Mouse (Mus musculus) limb, embryonic 15.5 days (tissue): ENCODE measurements at regions not wholly inside any gene's neighbourhood (a gene's known extent, or its start where the extent isn't known, plus 50 kb on each side); places are given as distances from the start of the nearest gene placed in this dataset.

ENCODE experiments used
- ATAC-seq: fragments of 200-750 bp; cut with Nextera tagmentation; 2 replicates; pipeline ENCODE4 v1.8.0; 2017; ENCODE audit warnings: low read depth, moderate TSS enrichment; ENCODE audit not compliant: insufficient number of reproducible peaks, low FRiP score, low TSS enrichment
- H3K27ac ChIP-seq: fragments of 300-500 bp; sonication (generic); 2 replicates; pipeline ENCODE4 v1.5.1; 2015; ENCODE audit warnings: moderate library complexity, mild to moderate bottlenecking, inconsistent platforms
- H3K27me3 ChIP-seq: fragments of 300-500 bp; sonication (generic); 2 replicates; pipeline ENCODE4 v1.6.1; 2015; ENCODE audit warnings: inconsistent platforms
- H3K36me3 ChIP-seq: fragments of 300-500 bp; sonication (generic); 2 replicates; pipeline ENCODE4 v1.6.1; 2015; ENCODE audit warnings: inconsistent platforms
- H3K4me1 ChIP-seq: fragments of 300-500 bp; sonication (generic); 2 replicates; pipeline ENCODE4 v1.6.1; 2015; ENCODE audit warnings: inconsistent platforms
- H3K4me2 ChIP-seq: fragments of 300-500 bp; sonication (generic); 2 replicates; pipeline ENCODE4 v1.6.1; 2015; ENCODE audit warnings: mild to moderate bottlenecking, inconsistent platforms
- H3K4me3 ChIP-seq: fragments of 300-500 bp; sonication (generic); 2 replicates; pipeline ENCODE4 v1.5.1; 2015; ENCODE audit warnings: mild to moderate bottlenecking, inconsistent platforms
- H3K9ac ChIP-seq: fragments of 300-500 bp; sonication (generic); 2 replicates; pipeline ENCODE4 v1.6.1; 2015; ENCODE audit warnings: inconsistent platforms
- H3K9me3 ChIP-seq: fragments of 300-500 bp; sonication (generic); 2 replicates; pipeline ENCODE4 v1.6.1; 2016; ENCODE audit warnings: inconsistent platforms
- WGBS: fragments of 180-500 bp; shearing (Covaris S2); methylation state at CpG from one replicate; pipeline ENCODE4 v1.1.7; 2015; 5-methylcytosine and 5-hydroxymethylcytosine counted together

DNA sequence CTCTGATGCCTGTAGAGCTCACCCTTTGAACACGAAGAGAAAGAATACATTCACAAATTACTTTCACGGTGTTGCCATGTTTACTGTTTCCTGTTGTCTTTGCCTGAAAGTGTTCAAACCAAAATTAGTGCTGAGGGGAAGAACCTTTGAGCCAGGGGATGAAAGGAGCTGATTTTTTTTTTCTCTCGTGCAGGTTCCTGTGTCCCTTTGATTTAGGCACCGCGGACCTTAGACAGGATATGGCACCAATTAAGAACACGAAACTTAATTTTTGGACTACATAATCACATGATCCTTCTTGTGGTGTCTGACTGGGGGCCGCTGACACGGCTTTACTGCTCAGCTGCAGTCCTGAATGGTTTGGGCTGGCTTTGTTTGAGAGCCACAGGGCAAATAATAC, 322.4 kb downstream of the Mtx2 start:
- H3K9me3 ChIP-seq, result no peaks in the 10 kb centered on the region
- peaks cover 73% of the 10 kb centered on the region for H3K27me3 ChIP-seq
- no peak overlapping the region for H3K27ac ChIP-seq
- H3K4me3 ChIP-seq, result no peak overlapping the region
- no peak overlapping the region for H3K4me2 ChIP-seq
- no peak for ATAC-seq
- H3K9ac ChIP-seq, result no peak overlapping the region
- H3K4me1 ChIP-seq, result no peaks in the 10 kb centered on the region
- H3K36me3 ChIP-seq, result no peaks in the 10 kb centered on the region
- WGBS, result 16% methylated on average over 8 of the region's 8 CpGs

DNA sequence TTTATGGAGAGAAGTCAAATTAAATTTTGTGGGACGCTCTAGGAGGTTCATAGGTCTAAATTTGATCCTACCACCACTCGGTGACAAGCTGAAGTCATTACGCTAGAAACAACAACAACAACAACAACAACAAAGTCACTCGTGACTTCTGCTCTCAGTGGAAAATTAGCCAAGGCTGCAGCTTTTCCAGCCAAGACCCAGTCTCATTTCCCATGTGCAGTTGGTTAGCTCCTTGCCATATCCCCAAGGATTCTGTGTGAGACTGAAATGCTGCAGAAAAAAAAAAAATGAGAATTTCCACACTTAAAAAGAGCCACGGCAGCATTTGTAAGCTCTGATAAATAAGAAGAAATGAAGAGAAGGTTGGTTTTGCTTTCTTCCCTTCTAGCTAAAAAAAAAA, 323.4 kb downstream of the Mtx2 start:
- ATAC-seq, result no peak
- Histone ChIP-seq H3K36me3 (no peaks in the 10 kb centered on the region), H3K9me3 (no peaks in the 10 kb centered on the region), H3K27me3 (peaks cover 63% of the 10 kb centered on the region), H3K27ac (no peak overlapping the region), H3K4me1 (no peaks in the 10 kb centered on the region), H3K9ac (no peak overlapping the region), H3K4me3 (no peak overlapping the region), H3K4me2 (no peak overlapping the region)
- 38% methylated on average over 5 of the region's 5 CpGs for WGBS

DNA sequence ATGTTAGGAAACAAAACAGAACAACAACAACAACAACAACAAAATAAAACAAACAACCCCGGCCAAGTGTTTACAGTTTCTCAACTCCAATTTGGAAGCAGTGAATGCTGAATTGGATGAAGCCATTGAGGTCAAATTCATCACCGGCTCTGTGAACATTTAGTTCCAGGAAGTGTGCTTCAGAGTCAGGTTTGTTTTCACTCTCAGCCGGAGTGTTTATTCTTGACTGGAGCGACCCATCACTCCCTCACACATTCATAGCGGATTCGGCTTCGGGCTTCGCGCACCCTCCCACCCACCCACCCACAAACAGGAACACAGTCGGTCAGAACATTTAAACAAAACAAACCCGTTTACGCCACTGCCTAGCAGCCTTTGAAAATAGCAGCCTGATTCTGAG, 324.0 kb downstream of the Mtx2 start:
- WGBS, result 24% methylated on average over 12 of the region's 12 CpGs
- no peak overlapping the region for H3K4me3 ChIP-seq
- no peaks in the 10 kb centered on the region for H3K36me3 ChIP-seq
- no peak overlapping the region for H3K9ac ChIP-seq
- no peaks in the 10 kb centered on the region for H3K4me1 ChIP-seq
- H3K9me3 ChIP-seq, result no peaks in the 10 kb centered on the region
- 0 out of 2 replicates have a peak overlapping the region, but pooled peaks have one; percentile 11 for H3K4me2 ChIP-seq
- H3K27ac ChIP-seq, result no peak overlapping the region
- peaks cover 57% of the 10 kb centered on the region for H3K27me3 ChIP-seq
- ATAC-seq, result no peak

DNA sequence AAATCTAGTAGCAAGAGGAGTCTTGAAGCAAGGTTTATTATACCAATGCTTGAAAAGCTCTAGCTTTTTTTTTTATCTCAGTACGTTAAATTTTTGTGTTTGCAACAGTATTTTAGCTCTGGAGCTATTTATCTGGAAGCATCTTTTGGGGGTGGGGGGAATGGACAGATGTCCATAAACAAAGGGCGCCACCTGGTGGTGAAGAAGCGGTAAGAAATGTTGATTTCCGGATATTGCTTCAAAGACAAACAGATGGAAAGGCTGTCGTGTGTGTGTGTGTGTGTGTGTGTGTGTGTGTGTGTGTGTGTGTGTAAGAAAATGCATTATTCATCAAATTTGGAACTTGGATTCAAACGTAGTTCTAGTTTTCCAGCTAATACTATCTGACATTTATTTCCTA, 325.4 kb downstream of the Mtx2 start:
- no peaks in the 10 kb centered on the region for H3K9me3 ChIP-seq
- H3K4me1 ChIP-seq, result no peaks in the 10 kb centered on the region
- H3K27ac ChIP-seq, result no peak overlapping the region
- H3K36me3 ChIP-seq, result no peaks in the 10 kb centered on the region
- H3K4me3 ChIP-seq, result no peak overlapping the region
- peaks cover 48% of the 10 kb centered on the region for H3K27me3 ChIP-seq
- 4% methylated on average over 6 of the region's 6 CpGs for WGBS
- H3K4me2 ChIP-seq, result no peak overlapping the region
- H3K9ac ChIP-seq, result no peak overlapping the region
- ATAC-seq, result no peak

DNA sequence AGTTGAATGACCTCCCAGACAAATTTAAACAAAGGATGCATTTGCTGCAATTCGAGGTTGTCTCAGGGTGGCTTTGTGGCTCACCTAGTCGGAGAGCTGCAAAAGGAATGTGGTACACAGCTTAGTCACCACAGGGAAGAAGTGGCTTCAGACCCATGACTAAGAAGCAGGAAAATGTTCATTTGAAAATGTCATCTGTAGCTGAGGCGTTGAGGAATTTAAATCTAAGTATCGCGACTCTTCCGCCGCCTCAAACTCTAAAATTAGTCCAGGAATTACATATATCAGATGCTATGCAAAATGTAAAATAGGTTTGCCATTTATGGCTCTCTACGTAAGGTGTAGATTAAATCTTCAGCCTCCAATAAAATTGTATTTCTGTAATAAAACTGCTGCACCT, 325.9 kb downstream of the Mtx2 start:
- ATAC-seq, result no peak
- Histone ChIP-seq H3K4me3 (no peak overlapping the region), H3K9ac (no peak overlapping the region), H3K4me1 (no peaks in the 10 kb centered on the region), H3K36me3 (no peaks in the 10 kb centered on the region), H3K27ac (no peak overlapping the region), H3K4me2 (no peak overlapping the region), H3K9me3 (no peaks in the 10 kb centered on the region), H3K27me3 (peaks cover 43% of the 10 kb centered on the region)
- WGBS, result 62% methylated on average over 8 of the region's 8 CpGs

DNA sequence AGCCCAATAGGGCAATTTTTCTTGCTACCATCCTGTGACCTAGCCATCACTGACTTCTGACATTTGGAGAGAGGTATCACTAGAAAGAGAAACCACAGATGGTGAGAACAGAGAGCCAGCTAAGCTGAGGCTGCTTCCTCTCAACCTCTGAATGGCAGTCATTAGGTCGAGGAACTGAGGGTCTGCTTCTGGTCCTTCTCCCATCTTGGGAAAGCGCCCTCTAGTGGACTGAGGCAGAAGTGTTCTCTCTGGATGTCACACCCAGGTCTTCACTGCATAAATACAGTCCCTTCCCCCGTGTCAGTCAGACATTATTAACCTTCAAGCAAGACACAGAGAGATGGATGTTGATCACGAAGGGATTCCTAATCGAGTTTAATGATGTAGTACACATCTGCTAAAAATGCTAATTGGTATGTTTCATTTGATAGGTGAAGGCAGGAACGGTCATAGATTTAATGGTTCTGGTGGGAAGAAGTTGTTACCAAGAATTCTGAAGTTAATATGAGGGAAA, 326.9 kb downstream of the Mtx2 start:
- Histone ChIP-seq H3K27ac (no peak overlapping the region), H3K4me2 (no peak overlapping the region), H3K4me3 (no peak overlapping the region), H3K9ac (no peak overlapping the region), H3K27me3 (peaks cover 39% of the 10 kb centered on the region), H3K9me3 (no peaks in the 10 kb centered on the region), H3K4me1 (no peaks in the 10 kb centered on the region), H3K36me3 (no peaks in the 10 kb centered on the region)
- 23% methylated on average over 6 of the region's 6 CpGs for WGBS
- no peak for ATAC-seq

DNA sequence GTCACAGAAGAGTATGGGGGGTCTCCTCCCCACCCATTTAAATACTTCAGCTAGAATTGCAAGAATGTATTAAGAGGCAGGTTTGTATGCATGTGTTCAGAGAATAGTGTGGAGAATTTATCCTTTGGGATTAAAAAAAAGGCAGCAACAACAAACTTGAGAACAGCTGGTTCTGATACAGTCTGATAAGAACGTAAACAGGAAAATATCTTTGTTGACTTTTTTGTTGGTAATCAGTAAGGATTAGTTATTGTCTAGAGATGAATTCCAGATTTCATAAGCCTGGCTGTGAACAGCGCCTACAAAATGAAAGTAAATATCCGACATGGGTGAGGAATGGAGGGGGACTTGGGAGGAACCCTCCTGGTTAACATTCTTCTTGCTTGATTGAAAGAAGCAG, 328.8 kb downstream of the Mtx2 start:
- no peaks in the 10 kb centered on the region for H3K36me3 ChIP-seq
- H3K27ac ChIP-seq, result no peak overlapping the region
- no peak for ATAC-seq
- no peak overlapping the region for H3K9ac ChIP-seq
- H3K4me1 ChIP-seq, result no peaks in the 10 kb centered on the region
- 54% methylated on average over 3 of the region's 3 CpGs for WGBS
- no peak overlapping the region for H3K4me3 ChIP-seq
- no peaks in the 10 kb centered on the region for H3K9me3 ChIP-seq
- H3K4me2 ChIP-seq, result no peak overlapping the region
- H3K27me3 ChIP-seq, result peaks cover 29% of the 10 kb centered on the region; the same call in 1 of the 2 replicates

DNA sequence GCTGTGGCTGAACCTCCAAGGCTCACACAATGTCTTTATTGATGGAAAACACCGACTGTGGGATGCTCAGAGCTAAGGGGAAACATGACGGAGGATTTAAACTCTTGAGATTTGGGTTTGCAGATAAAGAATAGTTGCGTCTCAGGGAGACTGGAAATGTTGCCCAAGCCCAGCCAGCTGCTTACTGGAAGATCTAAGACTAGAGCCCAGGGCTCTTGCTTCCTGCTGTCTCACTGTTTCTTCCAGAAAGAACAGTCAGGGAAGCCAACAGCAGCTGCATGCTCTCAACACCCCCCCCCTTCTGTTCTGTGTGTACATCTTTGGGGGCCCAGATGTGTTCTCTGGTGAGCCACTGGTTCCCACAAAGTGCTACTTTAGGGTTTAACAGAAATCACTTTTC, 333.0 kb downstream of the Mtx2 start:
- Histone ChIP-seq H3K4me2 (no peak overlapping the region), H3K9ac (no peak overlapping the region), H3K4me3 (no peak overlapping the region), H3K9me3 (no peaks in the 10 kb centered on the region), H3K27ac (no peak overlapping the region), H3K27me3 (peaks cover 11% of the 10 kb centered on the region; the same call in 1 of the 2 replicates), H3K4me1 (no peaks in the 10 kb centered on the region), H3K36me3 (no peaks in the 10 kb centered on the region)
- no peak for ATAC-seq
- 66% methylated on average over 3 of the region's 3 CpGs for WGBS

DNA sequence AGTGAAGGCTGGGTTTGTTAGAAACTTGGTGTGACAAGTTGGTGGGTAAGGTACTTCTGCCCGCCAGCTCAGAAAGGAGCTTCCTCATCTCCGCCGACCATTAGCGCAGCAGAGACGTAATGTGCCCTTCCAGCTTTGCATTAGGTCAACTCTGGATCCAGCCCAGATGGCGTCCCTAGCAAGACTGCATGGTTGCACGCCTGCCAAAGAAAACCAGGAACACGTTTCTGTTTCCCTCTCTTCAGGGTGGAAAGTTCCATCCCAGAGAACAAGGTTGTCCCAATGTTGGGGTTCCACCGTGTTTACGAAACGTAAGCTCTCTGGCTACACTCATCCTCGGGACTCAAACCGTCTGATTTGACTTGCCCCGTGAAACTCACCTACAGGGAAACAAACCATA, 335.5 kb downstream of the Mtx2 start:
- Histone ChIP-seq H3K9me3 (no peaks in the 10 kb centered on the region), H3K36me3 (no peaks in the 10 kb centered on the region), H3K4me1 (0 out of 2 replicates have a peak, but pooled peaks cover under 1% of the 10 kb centered on the region), H3K9ac (no peak overlapping the region), H3K27ac (no peak overlapping the region), H3K4me2 (no peak overlapping the region), H3K27me3 (peaks cover 10% of the 10 kb centered on the region; the same call in 1 of the 2 replicates), H3K4me3 (no peak overlapping the region)
- ATAC-seq, result no peak
- WGBS, result 81% methylated on average over 14 of the region's 14 CpGs

DNA sequence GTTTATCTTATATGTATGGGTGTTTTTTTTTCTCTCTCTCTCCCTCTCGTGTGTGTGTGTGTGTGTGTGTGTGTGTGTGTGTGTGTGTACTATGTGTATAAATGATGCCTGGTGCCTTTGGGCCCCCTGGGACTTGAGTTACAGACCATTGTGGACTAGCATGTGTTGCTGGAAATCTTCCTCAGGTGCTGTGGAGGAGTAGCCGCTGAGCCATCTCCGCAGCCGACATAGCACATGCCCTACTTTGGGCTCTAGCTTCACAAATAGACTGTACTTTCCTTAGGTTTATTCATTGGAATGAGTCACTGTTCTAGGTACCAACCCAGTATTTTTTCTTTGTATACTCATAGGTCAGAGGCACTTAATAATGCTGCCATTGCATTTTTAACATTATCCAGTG, 339.4 kb downstream of the Mtx2 start:
- Histone ChIP-seq H3K27me3 (peaks cover 5% of the 10 kb centered on the region; the same call in 1 of the 2 replicates), H3K9me3 (no peaks in the 10 kb centered on the region), H3K36me3 (no peaks in the 10 kb centered on the region), H3K9ac (no peak overlapping the region), H3K4me2 (no peak overlapping the region), H3K4me3 (no peak overlapping the region), H3K27ac (no peak overlapping the region), H3K4me1 (peaks cover 5% of the 10 kb centered on the region; the same call in 1 of the 2 replicates)
- no peak for ATAC-seq
- WGBS, result 84% methylated on average over 4 of the region's 4 CpGs

DNA sequence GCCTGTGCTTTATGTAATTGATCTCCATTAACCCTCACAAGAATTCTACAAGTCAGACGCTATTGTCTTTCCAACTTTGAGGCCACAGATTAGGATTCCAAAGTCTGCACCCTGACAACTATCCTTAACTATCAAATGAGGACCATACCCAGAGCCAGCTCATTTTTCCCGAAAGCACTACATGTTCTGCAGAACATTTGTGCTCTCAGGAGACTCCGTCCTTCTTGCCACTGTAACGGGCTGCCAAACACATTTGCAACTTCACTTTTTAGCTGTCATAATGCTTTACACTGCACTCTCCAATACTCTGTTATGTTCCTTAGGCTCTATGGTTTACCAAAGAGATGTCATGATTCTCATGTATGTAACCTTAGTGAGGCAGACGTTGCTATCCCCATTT, 350.7 kb downstream of the Mtx2 start:
- H3K4me2 ChIP-seq, result no peak overlapping the region
- H3K4me3 ChIP-seq, result no peak overlapping the region
- H3K27me3 ChIP-seq, result no peaks in the 10 kb centered on the region; the same call in 1 of the 2 replicates
- H3K9me3 ChIP-seq, result no peaks in the 10 kb centered on the region
- ATAC-seq, result no peak
- no peaks in the 10 kb centered on the region for H3K36me3 ChIP-seq
- H3K27ac ChIP-seq, result no peak overlapping the region
- 73% methylated on average over 5 of the region's 5 CpGs for WGBS
- no peaks in the 10 kb centered on the region for H3K4me1 ChIP-seq
- H3K9ac ChIP-seq, result no peak overlapping the region

DNA sequence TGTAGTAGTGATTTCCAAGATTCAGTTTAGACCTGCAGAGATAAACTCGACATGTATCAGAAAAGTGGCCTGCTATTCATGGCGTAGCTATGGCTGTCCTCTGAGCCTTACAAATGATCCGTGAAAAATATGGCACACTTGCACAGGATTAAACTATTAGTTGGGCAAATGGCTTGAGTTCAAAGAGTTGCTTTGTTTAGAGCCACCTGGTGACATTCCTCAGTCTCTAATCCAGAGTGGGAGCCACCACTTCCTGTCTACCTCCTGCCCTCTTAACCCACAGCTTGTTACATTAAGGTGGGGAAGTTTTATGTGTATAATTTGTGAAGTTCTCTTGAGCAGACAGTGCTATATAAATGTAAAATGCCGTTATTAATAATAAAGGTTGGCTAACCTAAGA, 357.7 kb downstream of the Mtx2 start:
- no peaks in the 10 kb centered on the region for H3K4me1 ChIP-seq
- ATAC-seq, result no peak
- H3K9me3 ChIP-seq, result no peaks in the 10 kb centered on the region
- no peak overlapping the region for H3K27ac ChIP-seq
- no peak overlapping the region for H3K4me3 ChIP-seq
- H3K4me2 ChIP-seq, result no peak overlapping the region
- no peaks in the 10 kb centered on the region for H3K36me3 ChIP-seq
- 26% methylated on average over 4 of the region's 4 CpGs for WGBS
- no peaks in the 10 kb centered on the region for H3K27me3 ChIP-seq
- H3K9ac ChIP-seq, result no peak overlapping the region

DNA sequence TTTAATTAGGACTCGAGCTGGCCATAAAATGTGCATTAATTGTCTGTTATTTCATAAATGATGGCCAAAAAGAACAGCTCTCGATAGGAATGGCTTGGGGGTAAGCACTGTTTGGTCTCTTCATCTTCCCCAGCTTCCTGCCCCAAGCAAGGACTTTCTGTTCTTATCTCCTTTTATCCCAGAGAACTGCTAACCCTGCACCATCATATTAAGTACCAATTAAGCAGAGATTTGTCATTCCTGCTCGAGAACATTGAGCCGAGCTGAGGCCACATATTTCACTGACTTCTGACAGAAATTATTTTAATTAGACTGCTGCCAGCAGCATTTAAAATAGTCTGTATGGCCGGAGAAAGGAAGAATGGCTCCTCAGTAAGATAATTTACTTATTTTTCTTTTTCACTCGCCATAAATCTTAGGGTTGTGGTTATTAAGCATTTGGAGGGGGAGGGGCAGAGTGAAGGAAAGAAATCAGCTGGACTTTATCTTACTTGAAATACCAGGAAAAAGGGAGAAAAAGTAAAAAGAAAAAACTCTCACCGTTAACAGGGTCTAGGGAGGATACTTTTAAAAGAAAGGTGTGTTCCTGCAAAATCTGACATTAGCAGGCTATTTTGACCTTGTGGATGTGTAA, 377.1 kb downstream of the Mtx2 start:
- no peaks in the 10 kb centered on the region for H3K9me3 ChIP-seq
- no peak overlapping the region for H3K9ac ChIP-seq
- H3K36me3 ChIP-seq, result no peaks in the 10 kb centered on the region
- H3K27ac ChIP-seq, result no peak overlapping the region
- 31% methylated on average over 7 of the region's 7 CpGs for WGBS
- no peak overlapping the region for H3K4me3 ChIP-seq
- ATAC-seq, result no peak
- H3K27me3 ChIP-seq, result no peaks in the 10 kb centered on the region
- H3K4me2 ChIP-seq, result no peak overlapping the region
- H3K4me1 ChIP-seq, result no peaks in the 10 kb centered on the region
